Mouse (Mus musculus) activated CD4-positive, CD25-positive, alpha-beta regulatory T cell, adult 4 months (primary cell): Measurements from ENCODE around the gene Agtr1a. TPM values are rescaled to one million over a fixed set of nuclear protein-coding genes. Genes with fewer than 3 reads are reported as not detected.

ENCODE experiments used
- ATAC-seq: one replicate; pipeline ENCODE4 v1.8.0; 2017
- polyA plus RNA-seq, 2 experiments: library from polyadenylated mRNA; unstranded; fragments of 100-300 nt; shearing (Covaris generic); gene quantifications; one replicate each; pipeline ENCODE4 v1.2.1; 2017

Gene Agtr1a
- polyA plus RNA-seq = under 1 TPM in 1 of 2 experiments, not detected in 1; 0.30 TPM

DNA sequence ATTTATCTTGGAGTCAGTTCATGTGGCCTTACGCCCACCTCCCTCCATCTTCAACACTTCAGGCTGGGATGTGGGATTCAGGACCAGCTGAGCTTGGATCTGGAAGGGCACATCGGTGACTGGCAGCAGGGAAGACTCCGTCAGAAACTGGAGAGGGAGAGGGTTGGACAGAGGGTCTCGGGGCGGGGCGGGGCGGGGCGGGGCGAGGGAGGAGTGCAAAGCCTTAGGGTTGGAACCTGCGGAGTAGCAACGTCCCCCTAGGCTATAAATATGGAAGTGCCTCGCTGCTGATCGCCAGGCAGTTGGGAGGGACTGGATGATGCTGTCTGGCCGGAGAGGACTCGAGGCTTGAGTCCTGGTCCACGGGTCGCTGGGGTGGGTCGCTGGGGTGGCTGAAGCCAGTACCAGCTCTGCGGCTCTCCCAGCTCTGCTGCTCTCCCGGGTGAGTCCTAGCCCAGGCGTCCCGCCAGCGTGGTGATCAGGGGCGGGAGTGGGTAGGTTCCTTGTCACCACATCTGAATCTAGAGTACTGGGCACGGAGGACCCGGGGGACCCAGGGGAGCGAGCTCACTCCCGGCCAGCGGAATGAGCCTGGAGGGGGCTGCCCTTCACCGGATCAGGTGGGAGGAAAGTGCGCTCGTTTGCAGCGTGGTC lies at the start of gene Agtr1a:
Gene Agtr1a (plus strand): TSS at position 294 of the 654 bp plus-strand sequence.
- ATAC-seq = no peak

DNA sequence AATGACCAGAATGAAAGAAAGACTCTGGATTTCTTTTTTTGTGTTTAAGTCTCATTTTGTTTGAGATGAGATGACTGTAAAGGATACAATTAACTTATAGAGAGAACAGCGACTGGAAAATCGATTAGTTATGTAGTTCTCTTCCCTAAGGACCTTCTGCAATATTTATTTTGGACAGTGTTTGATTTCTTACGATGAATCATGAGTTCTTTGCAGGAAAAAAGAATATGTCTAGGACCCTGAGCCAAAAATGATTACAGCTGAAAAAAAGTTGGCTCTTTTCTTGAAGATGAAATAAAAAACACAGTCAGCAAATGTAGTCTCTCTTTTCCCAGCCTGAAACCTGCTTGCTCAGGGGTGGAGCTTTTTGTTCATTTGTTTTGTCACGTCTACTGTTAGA lies 26.0 kb upstream of the Agtr1a start:
- no peak for ATAC-seq

DNA sequence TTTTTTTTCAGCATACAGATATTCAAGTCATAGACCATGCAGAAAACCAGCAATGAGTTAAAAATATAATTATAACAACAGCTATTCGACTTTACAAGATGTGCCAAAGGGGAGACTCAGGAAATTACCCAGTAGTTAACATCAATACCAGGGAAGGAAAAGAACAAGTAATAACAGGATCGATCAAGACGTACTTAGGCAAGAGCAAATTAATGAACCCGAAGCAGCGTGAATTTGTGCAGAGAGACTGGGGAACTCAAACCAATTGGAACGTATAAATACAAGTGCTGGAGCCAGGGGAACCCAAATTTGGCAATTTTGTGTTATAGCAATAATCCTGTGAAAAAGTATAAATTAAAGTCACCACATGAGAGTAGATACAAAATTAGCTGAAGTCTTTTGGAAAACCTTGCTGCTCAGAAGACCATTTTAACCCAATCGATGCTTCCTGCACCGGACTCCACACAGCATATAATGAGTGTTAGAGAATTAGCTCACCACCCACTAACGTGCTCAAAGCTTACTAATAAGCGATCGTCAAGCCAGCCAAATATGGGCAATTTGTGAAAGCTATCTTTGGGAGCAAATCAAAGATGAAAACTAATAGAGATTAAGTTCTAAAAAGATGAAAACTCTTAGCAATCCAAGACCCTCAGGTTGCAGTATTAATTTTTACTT lies 11.4 kb upstream of the Agtr1a start:
- ATAC-seq = no peak

DNA sequence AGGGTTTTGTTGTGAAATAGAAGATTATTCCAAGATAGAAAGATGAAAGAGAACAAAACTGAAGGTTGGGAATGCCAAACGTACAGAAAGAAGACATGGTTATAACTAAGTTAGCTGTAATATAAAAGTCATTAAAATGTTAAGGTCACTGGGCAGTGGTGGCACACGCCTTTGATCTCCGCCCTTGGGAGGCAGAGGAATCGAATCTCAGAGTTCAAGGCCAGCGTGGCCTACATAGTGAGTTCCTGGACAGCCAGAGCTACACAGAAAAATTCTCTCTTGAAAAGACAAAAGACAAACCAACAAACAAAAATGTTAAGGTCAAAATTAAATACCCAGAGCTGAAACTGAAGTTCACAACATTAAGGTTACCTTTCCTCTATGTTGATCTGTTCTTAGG lies 5.2 kb upstream of the Agtr1a start:
- no peak for ATAC-seq

DNA sequence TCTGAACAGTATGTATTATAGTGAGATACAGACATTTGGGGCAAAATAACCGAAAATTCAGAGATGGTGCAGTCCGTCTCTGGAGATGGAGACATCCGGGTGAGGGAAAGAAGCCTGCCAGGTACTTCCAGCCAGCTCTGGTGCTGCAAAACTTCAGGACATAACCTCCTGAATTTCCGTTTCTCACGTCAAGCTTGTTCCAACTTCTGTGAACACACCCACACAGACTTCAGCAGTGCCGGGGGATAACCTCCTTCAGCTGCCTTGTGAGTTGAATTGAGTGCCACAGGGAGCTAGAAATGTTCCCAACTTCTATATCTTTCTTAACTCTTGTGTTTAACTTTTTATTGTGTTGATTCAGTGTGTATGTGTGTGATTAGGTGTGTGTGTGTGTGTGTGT lies 4.4 kb upstream of the Agtr1a start:
- no peak for ATAC-seq

DNA sequence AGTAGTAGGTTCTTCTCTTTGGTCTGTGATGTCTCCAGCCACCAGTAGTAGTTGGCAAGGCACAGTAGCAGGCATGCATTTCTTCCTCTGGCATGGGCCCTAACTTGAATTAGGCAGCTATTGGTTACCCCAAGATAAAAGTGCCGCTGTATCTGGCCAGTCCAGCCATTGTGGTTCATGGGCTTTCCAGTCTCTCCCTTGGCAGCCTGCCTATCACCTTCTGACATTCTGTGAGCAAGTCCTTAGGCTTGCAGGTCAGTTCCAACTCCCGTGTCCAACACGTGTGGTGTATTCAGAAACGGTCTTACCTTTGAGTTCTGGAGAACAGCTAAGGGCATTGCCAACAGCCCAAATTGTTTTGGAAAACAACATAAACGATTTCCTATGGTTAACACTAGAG lies 3.7 kb upstream of the Agtr1a start:
- no peak for ATAC-seq

DNA sequence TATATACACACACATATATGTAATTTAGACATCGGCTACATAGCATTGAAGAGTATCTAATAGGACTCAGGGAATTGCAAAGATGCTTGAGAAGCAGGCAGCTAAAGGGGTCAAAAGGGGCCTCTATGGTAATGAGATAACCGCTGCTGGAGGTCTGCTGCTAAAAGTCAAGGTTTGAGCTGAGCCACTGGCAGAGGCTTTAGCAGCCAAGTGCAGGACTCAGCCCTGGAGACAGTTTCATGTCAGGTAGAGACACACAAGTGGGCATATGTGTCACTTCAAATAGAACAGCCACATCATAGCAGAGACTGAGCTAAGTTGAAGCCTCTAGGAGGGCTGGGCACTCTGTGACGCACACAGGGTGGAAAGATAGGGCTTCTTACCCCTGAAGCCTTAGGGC lies 1.6 kb upstream of the Agtr1a start:
- ATAC-seq = no peak

DNA sequence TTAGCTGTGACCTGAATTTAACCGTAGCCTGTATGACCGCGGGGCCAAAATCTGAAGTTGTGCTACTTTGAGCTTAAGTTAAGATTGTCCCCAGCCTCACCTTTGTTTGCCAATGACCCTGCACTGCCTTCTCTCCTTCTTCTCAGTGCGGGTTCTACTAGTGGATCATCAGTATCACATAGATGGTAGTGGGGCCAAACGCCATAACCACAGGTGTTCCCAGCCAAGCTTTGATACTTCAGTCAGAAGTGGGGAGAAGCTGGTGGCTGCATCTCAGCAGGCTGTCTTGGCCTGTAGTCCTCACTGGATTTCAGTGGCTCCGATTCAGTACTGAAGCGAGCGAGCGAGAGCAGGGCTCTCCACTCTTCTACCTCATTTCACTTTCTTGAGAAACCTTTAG lies 672 bp downstream of the Agtr1a start:
- ATAC-seq = no peak

DNA sequence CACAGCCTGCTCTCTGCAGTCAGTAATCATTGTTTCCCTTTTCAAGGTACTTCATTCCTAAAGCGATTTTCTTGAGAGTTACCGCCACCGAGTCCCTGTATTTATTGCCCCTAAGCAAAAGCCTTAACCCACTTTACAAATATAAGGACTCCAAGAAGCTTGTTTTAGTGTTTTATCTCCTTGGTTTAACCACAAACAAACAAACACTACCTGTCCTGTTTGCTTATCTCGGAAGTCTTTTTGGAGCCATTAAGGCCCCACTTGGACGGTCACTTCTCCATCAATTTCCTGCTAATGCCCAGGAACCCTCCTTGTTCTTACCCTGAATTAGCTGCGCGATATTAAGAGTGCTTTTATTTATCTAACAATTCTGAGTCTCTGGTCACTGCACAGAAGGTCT lies 1.4 kb downstream of the Agtr1a start:
- no peak for ATAC-seq

DNA sequence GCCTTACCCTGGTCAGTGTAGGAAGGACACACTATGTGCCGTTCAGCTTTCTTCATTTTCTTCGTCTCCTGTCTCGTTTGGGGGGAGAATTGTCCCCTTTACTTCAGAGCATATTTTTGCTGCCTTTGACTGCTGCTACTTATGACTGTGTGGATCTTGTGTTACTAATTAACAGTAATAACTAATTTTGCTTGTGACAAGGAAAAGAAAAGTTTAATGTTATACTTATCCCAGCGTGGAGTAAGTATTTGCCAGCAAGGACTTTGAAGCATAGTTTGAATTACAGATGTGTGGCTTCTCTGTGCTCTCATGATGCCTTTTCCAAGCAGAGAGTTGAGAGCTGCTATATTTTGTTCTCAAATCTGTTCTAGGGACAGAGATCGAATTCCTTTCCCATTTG lies 2.3 kb downstream of the Agtr1a start:
- ATAC-seq = no peak

DNA sequence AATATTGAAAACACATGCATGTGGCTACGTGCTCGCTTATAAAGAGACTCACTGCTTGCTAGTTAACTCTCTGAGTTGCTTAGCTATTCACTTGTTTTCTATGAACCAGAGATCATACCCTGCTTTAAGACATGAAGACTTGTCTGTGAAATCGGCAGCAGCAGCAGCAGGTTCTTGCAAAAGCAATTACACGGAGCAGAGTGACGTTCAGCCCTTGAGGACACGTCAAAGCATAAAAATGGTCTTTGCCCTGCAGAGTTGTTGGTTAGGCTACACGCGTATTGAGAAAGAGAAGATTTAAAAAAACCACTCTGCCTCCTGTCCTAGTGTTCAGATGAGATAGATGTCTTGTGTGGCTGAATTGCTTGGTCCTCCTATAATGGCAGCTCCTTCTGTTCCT lies 3.7 kb downstream of the Agtr1a start:
- ATAC-seq = no peak

DNA sequence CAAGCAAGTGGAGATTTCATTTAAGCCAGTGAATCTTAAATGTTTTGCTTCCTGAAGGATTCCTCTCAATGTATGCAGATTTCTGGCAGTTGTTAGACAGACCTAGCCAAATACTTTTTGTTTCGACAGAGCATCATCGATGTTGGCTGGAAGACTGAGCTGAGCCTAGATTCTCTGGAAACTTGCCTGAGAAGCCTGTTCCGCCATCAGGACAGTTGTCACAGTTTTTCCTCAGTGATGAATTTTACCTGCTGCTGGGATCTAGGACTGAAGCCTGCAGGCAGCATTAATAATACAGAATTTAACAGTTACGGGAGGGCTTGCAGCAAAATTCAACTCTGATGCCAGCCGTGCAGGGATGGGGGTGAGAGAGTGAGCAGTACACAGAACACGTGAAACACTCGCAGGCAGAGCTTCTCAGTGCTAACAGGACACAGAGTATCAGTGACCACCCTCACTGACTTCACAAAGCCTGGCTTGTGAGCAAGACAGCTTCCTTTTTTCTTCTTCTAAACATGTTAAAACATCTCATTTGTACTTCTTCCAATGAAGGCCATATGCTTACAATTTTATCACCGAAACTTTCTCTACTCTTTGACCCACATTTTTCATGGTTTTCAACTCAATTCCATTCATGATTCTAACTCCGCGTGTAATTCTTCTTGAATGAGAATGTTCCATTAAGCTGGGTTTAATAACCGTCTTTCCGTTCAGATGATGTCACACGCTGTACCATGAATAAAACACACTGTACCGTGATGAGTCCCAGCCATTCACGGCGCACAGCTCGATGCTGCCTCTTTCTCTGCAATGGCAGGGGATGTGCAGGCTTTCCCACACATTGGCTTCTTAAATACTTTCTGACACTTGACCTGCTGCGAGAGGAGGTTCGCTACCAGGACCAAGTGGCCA lies 6.0 kb downstream of the Agtr1a start:
- ATAC-seq = no peak

DNA sequence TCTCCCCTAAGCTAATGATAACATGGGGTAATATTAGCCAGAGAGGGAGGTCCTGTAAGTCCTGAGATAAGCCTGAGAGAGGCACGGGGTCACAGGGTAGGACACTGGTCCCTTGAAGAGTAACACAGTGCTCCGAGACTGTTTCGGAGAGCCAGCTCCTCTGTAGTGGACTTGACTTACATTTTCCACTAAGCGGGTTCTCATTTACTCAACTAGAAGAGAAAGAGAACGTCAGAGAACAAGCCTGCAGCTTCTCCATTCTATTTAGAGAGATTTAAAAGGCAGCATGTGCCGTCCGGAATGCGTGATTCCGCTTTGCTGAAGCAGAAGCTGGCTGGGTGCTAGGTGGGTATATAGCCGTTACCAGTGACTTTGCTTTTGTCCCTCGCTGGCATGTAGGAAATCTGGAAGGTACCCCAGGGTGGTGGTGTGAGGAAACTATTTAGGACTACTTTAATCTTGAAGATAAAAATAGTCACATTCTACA lies 9.2 kb downstream of the Agtr1a start:
- ATAC-seq = no peak

DNA sequence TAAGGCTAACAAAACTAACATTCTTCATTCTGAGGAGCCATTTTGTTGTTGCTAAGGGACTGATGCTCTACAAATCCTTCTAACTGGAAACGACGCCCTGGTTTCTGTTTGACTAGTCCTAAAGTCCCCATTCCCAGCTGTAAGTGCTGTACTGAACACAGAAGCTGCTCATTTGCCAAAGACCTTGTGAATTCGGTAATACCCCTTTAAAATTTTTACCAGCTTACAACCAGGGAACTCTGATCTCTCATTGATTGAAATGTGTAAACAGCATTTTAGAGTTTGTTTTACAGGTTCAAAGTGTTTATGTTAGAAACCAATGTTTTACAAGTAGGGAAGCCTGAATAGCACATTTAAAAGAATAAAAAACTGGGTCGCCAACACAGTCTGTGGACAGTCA lies 10.6 kb downstream of the Agtr1a start:
- ATAC-seq = no peak

DNA sequence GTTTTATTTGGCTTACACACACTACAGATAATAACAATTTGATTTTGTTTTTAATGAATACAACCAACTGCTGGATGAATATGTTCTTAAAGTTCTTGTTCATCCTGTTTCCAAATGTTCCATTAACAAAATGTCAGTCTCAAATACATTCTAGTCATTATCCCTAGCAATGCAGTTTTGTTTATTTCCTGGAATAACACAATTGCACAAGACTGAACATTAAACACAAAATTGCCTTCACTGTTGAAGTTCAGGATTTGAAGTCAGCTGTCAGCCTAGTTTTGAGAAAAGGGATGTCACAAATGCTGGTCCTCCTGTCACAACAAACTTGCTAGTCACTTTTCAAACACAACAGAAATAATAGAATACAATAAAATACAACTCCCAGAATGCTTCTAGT lies 12.1 kb downstream of the Agtr1a start:
- no peak for ATAC-seq

DNA sequence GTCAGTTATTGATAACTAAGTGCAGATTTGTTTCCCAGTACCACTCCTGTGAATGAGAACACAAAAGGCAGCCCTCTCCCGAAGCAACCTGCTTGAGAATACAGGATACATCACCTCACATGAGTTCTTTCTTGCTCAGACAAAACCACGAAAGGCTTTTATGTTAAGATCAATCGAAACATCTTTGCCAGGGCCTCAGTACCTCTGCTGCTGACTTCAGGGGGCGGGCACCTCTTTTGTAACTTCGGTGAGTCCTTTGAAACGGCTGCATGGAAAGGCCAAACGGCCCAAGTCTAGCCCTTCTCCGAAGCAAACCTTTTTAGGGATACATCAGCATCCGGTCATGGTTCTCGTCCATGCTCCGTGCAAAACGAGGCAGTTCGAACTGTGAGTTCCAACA lies 15.7 kb downstream of the Agtr1a start:
- ATAC-seq = no peak

DNA sequence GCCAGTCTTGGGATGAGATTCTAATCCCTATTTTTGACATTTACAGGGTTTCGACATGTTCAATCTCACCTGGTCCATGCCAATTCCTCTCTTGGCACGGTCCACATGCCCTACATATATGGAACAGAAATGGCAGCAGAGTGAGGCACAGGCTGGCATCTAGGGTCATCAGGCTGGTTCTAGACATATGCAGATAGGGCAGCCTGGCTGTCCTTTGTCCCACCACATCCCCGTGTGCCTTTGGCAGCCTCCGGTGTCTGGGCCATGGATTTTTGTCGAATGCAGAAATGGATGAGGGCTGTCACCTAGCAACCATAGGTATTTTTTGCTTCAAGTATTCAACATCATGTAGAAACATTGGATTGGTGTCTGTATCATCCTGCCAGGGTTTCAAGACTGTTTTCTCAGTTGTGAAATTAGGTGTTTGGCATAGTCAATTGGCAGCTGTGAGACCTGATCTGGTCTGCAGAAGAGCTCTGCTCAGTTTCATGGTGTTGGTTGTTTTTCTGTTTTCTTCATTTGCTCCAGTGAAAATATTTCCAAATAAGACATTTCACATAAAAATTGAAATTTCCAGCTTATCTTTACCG lies 18.8 kb downstream of the Agtr1a start:
- no peak for ATAC-seq

DNA sequence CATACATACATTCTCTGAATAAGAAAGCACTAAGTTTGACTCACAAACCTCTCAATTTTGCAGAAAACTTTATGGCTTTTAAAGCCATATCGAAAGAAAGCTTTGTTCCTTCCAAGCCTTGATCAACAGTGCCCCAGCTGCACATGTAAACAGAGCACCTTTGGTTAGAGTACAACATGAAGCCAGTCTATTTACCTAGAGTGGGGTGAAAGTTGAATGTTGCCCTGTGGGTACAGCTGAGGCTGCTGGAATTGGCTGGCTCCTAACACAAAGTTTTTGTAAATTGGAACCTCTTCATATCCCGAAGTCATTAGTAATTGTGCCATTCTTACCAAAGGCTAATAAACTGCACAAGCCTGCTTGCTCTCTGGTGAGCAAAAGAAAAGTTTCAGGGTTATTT lies 19.7 kb downstream of the Agtr1a start:
- ATAC-seq = no peak

DNA sequence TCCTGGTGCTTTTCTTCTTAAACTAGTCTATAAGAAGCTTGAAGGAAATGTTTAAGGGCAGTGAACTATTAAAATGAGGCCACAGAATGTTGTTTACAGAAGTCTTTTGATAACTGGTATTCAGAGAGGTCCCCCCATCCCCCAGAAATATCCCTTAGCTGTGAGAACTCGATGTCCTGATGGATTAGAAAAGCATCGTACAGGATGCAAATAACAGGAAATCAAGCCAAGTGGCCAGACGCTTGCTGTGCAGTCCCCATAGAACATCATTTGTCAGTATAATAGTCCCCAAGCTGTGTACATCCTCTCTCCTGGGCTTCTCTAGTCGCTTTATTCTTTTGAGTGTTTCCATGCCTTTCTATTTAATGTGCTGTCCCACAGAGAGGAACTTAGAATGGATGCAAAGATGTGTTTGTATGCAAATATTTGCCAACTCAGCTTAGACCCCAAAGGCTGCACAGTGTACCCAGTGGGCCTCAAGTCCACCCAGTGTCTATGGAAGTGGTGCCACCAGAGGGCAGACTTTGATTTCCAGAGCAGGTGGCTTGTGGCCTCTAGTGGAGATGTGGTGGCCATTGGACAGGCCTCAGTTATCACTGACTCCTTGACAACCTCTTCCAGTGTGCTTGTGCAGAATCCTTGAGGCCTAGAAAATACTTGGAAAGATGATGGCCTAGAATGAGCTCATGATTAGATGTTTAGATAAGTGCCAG lies 22.4 kb downstream of the Agtr1a start:
- ATAC-seq = no peak

DNA sequence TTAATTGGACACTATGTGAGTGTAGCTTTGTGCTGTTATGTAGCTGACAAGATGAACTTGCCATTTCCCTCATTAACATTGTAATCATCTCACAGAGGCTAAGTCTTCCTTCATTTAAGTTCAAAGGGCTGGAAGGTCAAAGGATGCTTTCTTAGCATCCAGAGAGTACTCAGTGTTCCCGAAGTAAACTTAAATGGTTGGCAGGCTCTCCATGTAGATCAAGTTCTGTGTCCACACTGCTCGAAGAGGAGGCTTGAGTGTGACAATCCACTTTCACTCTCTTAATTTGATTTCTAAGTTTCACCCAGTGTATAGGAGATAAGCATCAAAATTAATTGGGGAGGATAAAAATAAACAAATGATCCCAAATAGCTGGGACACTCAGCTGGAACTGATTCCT lies 23.6 kb downstream of the Agtr1a start:
- no peak for ATAC-seq

DNA sequence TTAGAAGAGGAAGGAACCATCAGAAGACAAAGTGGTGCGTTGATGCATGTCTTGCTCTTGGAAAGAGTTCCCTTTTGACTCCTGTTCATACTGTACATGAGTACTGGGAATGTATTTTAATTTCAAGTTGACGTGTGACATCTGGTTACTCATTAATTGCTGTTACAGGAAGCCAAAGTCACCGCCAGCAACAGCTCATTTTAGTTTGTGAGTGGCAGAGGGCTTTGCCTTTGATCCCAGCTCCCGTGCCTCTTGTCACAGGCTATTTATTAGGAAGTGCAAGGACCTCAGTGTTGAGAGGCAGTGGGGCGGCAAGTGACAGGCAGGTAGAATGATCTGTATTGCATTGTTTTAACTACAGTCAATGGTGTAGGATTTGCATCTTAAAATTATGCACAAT lies 24.8 kb downstream of the Agtr1a start:
- ATAC-seq = no peak

DNA sequence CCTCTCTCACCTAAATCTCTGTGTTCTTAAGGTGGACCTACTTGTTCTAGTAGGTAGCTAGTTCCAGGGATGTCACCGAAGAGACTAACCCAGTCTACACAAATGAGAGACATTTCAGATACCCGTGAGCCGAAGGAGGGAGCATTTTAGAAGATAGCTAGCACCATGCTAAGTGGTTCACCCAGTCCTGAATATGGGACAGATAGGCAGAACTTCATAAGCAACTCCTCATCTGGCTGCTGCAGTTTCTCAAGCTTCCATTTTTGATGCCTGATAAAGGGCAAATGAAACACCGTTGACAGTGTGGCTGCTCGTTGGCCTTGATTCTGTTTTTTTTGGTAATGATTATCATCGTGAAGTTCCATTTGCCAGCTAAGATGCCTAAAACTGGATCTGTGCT lies 25.8 kb downstream of the Agtr1a start:
- no peak for ATAC-seq
